Mouse (Mus musculus) kidney, adult 2 months (tissue): ENCODE measurements around the gene Cdh23.

Source experiments
- CTCF ChIP-seq: fragments of 200-500 bp; conservative IDR thresholded peaks from 2 replicates; pipeline ENCODE4 v1.5.1; 2011; ENCODE audit warnings: low read depth, mild to moderate bottlenecking, control low read depth, low read length, moderate library complexity, mixed read lengths; ENCODE audit not compliant: insufficient read depth, insufficient read length
- POLR2A ChIP-seq: fragments of 200-500 bp; IDR thresholded peaks from one replicate; pipeline ENCODE4 v1.6.1; 2011; ENCODE audit warnings: low read depth, low read length, control low read depth

DNA sequence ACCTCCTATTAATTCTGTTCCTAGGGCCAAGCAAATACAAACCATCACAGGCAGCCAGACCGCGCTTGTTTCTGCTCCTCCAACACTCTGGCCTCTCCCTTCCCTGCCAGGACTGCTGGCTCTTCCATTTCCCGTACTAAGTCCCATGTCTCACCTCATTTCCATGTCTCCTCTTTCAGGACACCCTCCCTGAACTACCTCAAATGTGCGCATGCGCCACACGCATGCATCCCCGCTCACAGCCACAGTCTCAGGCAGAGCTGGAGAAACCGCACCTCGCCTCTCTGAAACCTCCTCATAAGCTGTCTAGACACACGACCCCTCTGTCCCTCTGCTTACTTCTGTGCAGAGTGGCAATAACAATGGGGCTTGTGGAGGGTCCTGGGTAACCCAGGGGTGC is 43.2 kb downstream of the Cdh23 start:
- TF ChIP-seq CTCF (no peak), POLR2A (no peak)
